Mouse (Mus musculus) left cerebral cortex, adult 8-10 months (tissue): Measurements from ENCODE around the gene Armc12. TPM values are rescaled to one million over a fixed set of nuclear protein-coding genes. Genes with fewer than 3 reads are reported as not detected.

Experiments
- DNase-seq, 2 experiments: peaks; one replicate each; pipeline ENCODE4 v3.0.0; 2022; ENCODE audit warnings: low spot score in 2 of 2
- total RNA-seq, 4 experiments: library from RNA; stranded (reverse); gene quantifications; 2 replicates each; pipeline ENCODE4 v1.2.4; 2022

Armc12 gene
- total RNA-seq = not detected

GRCm38 (mm10) chr17:28530506-28530905, at the start of gene Armc12:
TSS of gene Armc12 (plus strand) at chr17:28530806.
- DNase-seq = no peak

- DNase-seq = peak in 1 of 2 experiments; percentile 12
Observed at GRCm38 (mm10) chr17:28484704-28485445, 45.7 kb upstream of the Armc12 start.

- peak in 1 of 2 experiments; percentile 39 for DNase-seq
Observed at GRCm38 (mm10) chr17:28485446-28485948, 45.1 kb upstream of the Armc12 start.

- peak; percentile 94 to 95 for DNase-seq
Observed at GRCm38 (mm10) chr17:28485977-28486400, 44.6 kb upstream of the Armc12 start.

- DNase-seq = no peak
Observed at GRCm38 (mm10) chr17:28486720-28487119, 43.9 kb upstream of the Armc12 start.

- no peak for DNase-seq
Observed at GRCm38 (mm10) chr17:28487584-28488257, 42.9 kb upstream of the Armc12 start.

GRCm38 (mm10) chr17:28488258-28489013, 42.2 kb upstream of the Armc12 start:
- DNase-seq = no peak

- no peak for DNase-seq
Observed at GRCm38 (mm10) chr17:28491035-28491770, 39.4 kb upstream of the Armc12 start.

GRCm38 (mm10) chr17:28495832-28496231, 34.8 kb upstream of the Armc12 start:
- DNase-seq = no peak

- DNase-seq = no peak
Observed at GRCm38 (mm10) chr17:28499190-28499589, 31.4 kb upstream of the Armc12 start.

GRCm38 (mm10) chr17:28500465-28500864, 30.1 kb upstream of the Armc12 start:
- DNase-seq = no peak

GRCm38 (mm10) chr17:28502196-28502821, 28.3 kb upstream of the Armc12 start:
- no peak for DNase-seq

GRCm38 (mm10) chr17:28504182-28504581, 26.4 kb upstream of the Armc12 start:
- DNase-seq = no peak

GRCm38 (mm10) chr17:28505591-28505990, 25.0 kb upstream of the Armc12 start:
- no peak for DNase-seq

- no peak for DNase-seq
Observed at GRCm38 (mm10) chr17:28506895-28507294, 23.7 kb upstream of the Armc12 start.

- DNase-seq = no peak
Observed at GRCm38 (mm10) chr17:28507496-28507895, 23.1 kb upstream of the Armc12 start.

GRCm38 (mm10) chr17:28510445-28511342, 19.9 kb upstream of the Armc12 start:
- DNase-seq = no peak

GRCm38 (mm10) chr17:28511616-28512541, 18.7 kb upstream of the Armc12 start:
- no peak for DNase-seq
